Mouse (Mus musculus): ENCODE measurements around the gene Slc6a21.

Slc6a21 gene

DNA sequence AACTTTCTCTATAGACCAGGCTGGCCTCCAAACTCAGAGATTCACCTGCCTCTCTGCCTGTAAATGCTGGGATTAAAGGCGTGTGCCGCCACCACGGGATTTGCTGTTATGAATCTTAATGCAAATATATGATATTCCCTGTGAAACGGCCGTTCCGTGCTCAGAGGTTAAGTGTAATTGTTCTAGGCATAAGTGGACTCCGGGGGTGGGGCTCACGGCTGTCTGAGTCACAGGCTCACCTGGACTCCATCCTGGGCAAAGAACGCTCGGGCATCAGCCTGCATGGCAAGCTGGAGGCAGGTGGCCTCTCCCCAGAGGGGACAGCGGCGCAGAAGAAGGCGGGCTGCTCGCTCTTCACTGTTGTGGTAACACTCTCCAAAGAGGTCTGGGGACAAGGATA, 39.2 kb downstream of the Slc6a21 start:
- DNase-seq (ENCODE audit: low read depth), result no peak

GRCm38 (mm10) chr7:45322245-45322644, 44.9 kb downstream of the Slc6a21 start:
- no peak for DNase-seq (ENCODE audit: low read depth)

GRCm38 (mm10) chr7:45323069-45323468, 45.8 kb downstream of the Slc6a21 start:
- DNase-seq (ENCODE audit: low read depth), result no peak

DNA sequence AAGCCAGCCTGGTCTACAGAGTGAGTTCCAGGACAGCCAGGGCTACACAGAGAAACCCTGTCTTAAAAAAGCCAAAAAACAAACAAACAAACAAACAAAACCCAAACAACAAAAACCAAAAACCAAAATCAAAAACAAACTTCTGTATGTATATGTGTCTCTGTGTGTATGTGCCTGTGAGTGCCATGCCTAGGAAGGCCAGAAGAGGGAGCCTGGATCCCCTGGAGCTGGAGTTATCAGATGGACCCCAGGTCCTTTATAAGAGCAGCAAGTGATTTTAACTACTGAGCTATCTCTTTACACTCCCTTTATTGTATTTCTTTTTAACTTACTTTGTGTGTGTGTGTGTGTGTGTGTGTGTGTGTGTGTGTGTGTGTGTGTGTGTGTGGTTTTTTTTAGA, 48.5 kb downstream of the Slc6a21 start:
- DNase-seq (ENCODE audit: low read depth), result no peak

DNA sequence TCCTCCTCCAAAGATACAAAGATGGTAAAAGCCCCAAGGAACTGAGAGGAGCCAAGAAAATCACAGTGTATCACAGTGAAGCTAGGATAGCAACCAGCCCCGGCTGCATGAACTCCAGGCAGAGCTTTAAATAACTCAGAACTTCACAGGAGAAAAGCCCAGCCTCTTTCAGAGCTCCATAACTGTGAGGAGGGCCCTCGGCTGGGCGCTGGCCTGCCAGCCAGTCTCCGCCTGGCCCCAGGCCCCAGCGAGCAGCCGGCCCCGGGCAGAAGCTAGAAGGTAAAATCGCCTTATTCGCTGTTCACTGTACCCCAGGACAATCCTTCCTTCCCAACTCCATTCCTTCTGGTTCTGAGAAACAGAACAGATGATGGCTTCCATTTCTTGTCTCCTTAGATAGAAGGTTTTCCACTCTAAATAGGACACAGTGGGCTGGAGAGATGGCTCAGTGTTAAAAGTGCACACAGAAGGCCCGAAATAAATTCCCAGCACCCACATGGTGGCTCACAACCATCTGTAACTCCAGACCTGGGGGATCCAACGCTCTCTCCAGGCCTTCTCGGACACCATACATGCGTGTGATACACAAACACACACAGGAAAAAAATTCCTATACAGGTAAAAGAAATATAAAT, 51.6 kb downstream of the Slc6a21 start:
- DNase-seq (ENCODE audit: low read depth), result no peak

DNA sequence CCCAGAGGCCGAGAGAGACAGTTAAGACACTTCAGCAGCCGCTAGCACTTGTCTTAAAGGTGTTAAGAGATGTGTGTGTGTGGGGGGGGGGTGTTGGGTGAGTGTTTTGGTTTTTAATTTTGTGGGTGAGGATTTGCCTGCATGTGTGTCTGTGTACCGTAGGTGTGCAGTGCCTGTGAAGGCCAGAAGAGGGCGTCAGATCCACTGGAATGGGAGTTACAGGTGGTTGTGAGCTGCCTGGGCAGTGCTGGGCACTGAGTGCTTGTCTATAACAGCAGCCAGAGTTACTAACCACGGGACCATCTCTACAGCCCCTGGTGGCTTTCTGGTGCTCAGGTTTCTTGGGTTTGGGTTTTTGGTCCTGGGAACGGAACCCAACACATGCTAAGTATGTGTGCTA, 54.2 kb downstream of the Slc6a21 start:
- DNase-seq (ENCODE audit: low read depth), result no peak

DNA sequence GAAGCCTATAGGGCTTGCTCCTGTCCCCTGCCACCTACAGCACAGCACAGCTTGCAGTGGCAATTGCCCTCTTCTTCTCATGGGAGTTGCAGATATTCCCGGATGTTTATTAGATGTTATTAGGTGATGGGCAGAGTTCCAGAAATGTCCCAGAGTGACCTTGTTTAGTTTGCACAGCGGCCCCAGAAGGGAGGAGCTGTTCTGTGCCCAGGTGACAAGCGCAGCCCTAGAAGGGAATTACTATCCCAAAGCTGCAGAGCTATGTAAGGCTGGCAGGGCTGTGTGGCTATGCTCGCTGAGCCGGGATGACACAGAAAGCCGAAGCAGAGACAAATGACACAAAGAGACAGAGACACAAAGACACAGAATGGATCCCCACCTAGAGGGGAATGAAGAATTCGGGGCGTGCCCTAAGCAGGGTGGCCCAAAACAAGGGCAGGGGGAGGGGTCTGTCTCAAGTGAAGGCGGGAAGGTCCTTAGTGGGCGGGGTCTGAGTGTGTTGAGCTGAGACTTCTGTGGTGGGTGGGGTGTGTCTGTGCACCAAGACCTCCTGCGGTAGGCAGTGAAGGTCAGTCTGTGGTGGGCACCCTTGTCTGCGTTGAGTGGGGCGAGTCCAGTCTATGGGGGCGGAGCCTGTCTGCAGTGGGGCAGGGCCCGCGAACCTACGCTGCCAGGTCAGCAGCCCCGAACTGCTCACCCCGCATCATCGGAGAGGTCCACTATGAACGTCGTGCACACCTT, 55.5 kb downstream of the Slc6a21 start:
- DNase-seq (ENCODE audit: low read depth), result no peak

GRCm38 (mm10) chr7:45333431-45333982, 56.2 kb downstream of the Slc6a21 start, which contains the start of gene Trpm4:
Gene Trpm4 (minus strand): TSS chr7:45333780.
- no peak for DNase-seq (ENCODE audit: low read depth)

DNA sequence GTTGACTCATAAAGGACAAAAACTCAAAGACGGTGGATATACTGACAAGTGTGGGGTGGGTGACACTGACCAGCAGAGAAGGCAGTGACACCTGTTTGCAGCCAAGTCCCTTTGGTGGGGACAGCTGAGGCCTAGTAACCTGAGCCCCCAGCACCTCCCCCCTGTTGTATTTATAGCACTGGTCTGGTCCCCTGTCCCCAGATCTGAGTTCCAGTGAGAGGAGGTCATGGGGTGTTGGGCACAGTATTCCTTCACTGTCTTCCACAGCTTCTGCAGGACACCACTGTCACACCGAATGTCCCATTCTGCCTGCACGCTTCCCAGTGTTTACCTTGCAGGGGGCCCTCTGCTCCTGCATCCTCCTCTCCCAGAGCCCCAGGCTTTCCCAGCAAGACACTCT, 57.3 kb downstream of the Slc6a21 start:
- no peak for DNase-seq (ENCODE audit: low read depth)

DNA sequence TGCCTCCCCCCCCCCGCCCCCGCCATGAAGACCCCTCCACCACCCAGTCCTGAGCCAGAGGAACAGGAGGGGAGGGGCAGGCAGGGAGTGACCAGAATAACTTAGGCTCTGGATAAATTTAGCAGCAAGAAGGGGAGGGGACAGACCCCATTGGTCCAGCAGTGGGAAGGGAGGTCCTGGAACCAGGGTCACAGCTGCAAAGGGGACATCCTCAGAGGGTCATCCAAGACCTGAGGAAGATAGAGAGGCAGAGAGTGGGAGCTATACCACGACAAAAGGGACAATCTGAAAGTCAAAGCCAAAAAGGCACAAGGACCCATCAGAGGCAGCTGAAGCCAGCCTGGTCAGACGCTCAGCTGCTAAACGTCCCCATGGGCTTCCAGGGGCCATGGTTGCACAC, 57.7 kb downstream of the Slc6a21 start, which contains the start of gene Hrc:
Hrc (plus strand) TSS at position 235 of the 400 bp plus-strand sequence.
- no peak for DNase-seq (ENCODE audit: low read depth)

- no peak for DNase-seq (ENCODE audit: low read depth)
Observed at GRCm38 (mm10) chr7:45336319-45336718, 59.0 kb downstream of the Slc6a21 start.

DNA sequence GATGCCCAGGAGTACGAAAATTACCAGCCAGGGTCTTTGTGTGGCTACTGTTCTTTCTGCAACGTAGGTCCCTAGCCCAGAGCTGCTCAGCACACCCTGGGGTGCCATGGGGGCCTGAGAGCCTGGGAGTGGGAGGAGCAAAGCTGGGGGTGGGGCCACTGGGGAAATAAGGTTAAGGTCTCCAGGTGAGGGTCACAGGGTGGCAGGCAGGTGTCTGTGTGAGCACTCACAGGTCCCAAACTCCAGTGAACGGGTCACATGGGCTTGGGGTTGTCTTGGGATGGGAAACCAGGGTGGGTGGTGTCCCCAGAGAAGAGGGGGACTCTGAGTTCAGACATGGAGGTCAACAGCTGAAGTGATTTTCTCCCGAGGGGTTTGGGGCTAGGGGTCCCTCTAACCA, 60.2 kb downstream of the Slc6a21 start:
- DNase-seq (ENCODE audit: low read depth), result no peak

GRCm38 (mm10) chr7:45338161-45338911, 61.0 kb downstream of the Slc6a21 start:
- DNase-seq (ENCODE audit: low read depth), result no peak
